Mouse (Mus musculus): ENCODE results near the gene Alpk1. TPM values are rescaled to one million over a fixed set of nuclear protein-coding genes. Genes with fewer than 3 reads are reported as not detected.

Gene Alpk1
- total RNA-seq, 2 experiments from 2014 or later = 1.4 to 1.6 TPM

DNA sequence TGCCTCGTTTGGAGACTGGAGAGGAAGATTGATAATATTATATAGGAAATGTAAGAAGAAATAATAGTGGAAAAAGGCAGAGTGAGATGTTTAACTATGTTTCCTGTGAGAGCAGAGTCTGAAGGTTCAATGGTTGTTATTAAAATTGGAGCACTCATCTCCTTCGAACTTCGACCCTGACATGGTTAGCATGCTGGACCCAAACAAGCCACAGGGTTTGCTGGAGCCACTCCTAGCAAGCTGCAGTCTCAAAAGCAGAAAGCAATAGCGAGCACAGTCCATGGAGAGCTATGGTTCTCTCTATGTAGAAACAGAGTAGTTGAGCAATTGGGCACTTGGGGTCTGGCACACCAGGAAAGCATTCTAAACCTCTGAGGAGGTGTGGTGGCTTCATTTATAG is 59.4 kb downstream of the Alpk1 start:
- intact Hi-C loops (cut with DNase I) = no loop called here
- no peak for DNase-seq
- no peak for TF ChIP-seq CTCF (IDR thresholded peaks at IDR 0.05)
- Histone ChIP-seq H3K27ac (no peak overlapping the region), H3K4me3 (no peak overlapping the region)

DNA sequence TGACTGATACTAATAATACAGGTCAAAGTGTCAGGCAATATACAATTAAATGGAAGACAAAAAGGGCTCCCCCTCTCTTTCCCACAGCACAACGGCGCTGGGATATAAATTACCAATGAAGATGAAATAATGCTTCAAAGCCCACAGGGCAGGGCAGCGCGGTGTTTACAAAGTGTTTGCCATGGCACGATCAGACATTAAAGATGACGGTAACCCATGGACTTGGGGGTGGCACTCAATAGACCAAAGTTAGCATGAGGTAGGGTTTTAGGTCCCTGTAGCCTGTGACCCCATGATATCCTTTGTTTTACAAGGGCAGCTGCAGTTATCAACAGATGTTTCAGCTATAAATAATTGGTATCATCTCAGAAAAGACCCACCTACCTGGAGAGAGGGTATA is 60.3 kb downstream of the Alpk1 start:
- Histone ChIP-seq H3K27ac (no peak overlapping the region), H3K4me3 (no peak overlapping the region)
- intact Hi-C loops (cut with DNase I) = no loop called here
- no peak for DNase-seq
- TF ChIP-seq CTCF (IDR thresholded peaks at IDR 0.05) = no peak

DNA sequence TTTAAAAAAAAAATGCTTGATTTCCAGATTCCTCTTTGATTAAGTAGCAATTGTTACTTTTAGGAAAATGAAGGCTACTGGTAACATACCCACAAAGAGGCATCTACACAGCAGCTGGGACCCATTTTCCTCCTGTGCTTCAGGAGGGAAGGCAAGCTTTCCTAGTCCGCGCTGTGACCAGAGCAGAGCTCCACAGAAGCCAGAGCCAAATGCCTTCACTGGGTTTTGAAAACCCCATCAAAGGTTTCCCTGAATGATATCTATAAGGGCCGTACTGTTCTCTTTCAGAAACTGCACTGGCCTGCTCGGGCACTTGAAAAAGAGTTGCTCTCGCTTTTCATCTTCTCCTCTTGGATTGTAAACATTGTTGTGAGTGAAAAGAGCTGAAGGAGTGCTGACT is 60.7 kb downstream of the Alpk1 start:
- Histone ChIP-seq H3K4me3 (no peak overlapping the region), H3K27ac (no peak overlapping the region)
- intact Hi-C loops (cut with DNase I) = no loop called here
- DNase-seq = no peak
- TF ChIP-seq CTCF (IDR thresholded peaks at IDR 0.05) = no peak

DNA sequence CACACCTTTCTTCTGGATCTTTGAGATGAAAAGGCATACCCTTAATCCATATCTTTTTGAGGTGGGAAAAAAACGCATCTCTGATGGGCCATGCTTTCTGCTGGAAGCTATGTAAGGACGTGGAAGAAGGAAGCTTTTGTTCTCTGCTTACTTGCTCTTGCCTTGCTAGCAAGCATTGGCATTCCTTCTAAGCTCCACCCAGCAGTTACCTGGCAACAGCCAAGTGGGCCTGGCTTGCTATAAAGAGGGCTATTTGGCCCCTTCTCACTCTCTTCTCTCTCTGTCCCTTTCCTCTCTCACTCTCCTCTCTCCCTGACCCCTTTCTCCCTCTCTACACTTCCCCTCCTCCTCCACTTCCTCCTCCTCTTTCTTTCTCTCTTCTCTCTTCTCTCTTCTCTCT is 63.6 kb downstream of the Alpk1 start:
- intact Hi-C loops (cut with DNase I) = no loop called here
- H3K4me3 ChIP-seq = no peak overlapping the region
- no peak for DNase-seq
- no peak overlapping the region for H3K27ac ChIP-seq
- no peak for TF ChIP-seq CTCF (IDR thresholded peaks at IDR 0.05)

DNA sequence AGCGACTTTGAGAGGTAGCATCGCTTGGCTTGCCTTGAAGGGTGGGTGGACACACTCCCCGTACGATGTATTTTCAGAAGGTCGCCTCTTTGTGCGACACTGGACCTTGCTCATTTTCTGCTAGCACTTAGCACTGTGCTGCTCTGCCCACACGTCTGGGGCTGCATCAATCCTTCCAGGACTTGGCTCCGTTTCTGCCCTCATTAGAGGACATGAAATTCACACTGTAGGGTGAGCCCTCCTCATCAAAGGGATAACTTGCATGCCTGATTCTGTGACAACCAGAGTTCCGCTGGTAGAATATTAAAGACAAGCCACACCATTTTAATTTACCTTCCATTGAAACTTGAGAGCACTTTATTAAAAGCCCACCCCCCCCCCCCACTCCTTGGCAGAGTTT is 67.2 kb downstream of the Alpk1 start:
- Histone ChIP-seq H3K4me3 (no peak overlapping the region), H3K27ac (no peak overlapping the region)
- DNase-seq = no peak
- TF ChIP-seq CTCF (IDR thresholded peaks at IDR 0.05) = no peak
- intact Hi-C loops (cut with DNase I) = no loop called here

DNA sequence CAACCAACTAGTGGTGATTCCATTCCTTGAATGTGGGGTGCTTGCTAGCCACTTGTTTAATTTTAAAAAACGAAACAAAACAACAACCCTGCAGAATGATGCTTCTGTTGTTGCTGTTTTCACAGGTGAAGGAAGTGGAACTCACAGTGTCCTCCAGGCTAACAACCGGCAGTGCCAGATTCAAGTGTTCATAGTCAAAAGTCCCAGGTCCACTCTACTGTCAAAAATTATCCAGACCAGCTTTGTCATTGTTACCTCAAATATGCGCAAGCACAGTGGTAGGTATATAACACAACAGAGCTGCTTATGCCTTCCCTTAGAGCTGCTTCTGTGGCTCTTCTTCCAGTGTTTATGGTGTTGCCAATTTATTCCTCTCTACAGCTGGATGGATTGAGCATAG is 68.8 kb downstream of the Alpk1 start:
- intact Hi-C loops (cut with DNase I) = no loop called here
- no peak overlapping the region for H3K27ac ChIP-seq
- H3K4me3 ChIP-seq = no peak overlapping the region
- DNase-seq = no peak
- TF ChIP-seq CTCF (IDR thresholded peaks at IDR 0.05) = no peak

DNA sequence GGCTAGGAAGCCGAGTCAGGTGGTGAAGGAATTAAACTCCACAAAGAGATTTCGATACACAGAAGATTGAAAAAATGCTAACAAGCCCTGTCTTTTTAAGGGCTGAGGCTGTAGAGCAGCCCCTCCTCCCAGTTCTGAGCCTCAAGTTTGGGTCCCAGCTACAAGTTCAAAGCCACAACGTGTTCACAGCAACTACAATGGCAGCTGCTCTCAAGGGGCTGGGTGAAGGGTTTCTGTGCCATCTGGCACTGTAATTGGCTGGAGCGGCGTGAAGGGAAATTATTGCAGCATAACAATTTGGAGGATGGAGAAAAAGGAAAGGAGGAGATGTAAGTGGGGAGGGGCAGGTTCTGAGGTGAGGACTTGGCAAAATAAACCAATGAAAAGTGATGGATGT is 73.2 kb downstream of the Alpk1 start:
- intact Hi-C loops (cut with DNase I) = no loop called here
- no peak for TF ChIP-seq CTCF (IDR thresholded peaks at IDR 0.05)

DNA sequence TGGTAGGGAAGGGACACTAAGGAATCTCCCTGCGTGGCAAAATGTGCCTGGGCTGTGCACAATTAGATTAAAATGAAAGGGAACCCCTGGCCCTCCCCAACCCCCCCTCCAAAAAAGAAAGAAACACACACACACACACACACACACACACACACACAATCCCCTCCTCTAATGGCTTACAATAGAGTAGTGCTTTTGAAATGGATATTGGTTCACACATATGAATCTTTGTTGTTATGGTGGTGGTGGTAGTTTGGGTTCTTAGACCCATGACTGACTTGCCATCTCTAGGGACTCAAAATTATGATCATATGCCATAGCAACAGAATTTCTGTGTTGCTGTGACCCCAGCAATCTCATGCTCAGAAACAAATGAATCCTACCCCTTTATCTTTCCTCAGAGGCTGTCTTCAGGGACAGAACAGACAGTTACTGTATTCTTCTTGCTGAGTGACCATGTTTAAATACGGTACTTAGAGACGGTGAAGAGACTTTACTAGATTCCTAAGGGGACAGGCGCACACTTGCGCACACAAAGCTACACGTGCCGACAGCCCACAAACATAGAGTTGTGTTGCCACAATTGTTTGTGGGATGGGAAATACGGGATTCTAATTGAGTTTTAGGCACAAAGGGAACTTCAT is 73.8 kb downstream of the Alpk1 start:
- intact Hi-C loops (cut with DNase I) = no loop called here
- Histone ChIP-seq H3K4me3 (no peak overlapping the region), H3K27ac (no peak overlapping the region)
- no peak for TF ChIP-seq CTCF (IDR thresholded peaks at IDR 0.05)
- no peak for DNase-seq

More for the DNA sequence above, 73.2 kb downstream of the Alpk1 start:
- no peak overlapping the region for H3K4me3 ChIP-seq
- H3K27ac ChIP-seq = no peak overlapping the region
- DNase-seq = no peak

DNA sequence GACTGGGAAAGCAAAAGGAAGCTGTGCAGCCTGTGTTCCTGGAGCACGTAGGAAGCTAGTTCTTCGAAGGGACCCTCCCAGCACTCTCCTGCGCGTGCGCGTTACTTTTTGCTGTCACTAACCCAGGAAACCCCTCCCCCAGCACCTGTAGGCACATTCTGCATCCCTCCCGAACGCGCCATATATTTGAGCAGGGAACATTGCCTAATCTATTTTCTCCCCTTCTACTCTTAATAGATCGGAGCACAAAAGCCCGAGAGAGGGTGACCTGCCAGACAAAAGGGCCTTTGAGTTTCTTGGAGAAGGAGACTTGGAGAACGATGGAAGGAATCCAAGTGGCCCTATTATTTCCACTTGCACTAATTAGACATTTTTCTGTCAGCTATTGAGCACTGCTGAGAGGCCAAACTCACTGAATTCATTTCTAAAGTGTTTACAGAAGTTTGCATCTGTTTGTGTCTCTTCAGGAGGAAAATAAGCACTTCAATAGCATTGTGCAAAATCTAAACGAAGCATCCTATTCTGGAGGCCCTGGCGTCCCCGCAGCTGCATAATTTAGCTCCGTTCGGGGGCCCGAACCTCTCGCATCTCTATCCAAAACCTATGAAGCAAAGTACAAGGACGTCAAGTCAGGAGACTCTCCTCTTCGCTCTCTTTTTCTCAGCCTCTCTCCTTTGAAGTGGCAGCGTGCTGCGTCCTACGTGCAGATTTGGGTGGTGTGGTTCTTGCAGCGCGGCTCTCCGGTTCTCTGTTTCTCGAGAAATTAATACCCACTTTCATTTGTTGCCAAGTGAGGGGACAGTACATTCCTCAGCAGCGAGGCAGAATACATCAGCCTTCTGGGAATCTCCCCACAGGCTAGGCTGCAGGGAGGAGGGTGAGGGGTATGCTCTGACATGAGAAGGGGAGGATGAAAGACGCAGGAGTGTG is 74.5 kb downstream of the Alpk1 start:
- intact Hi-C loops (cut with DNase I) = no loop called here
- TF ChIP-seq CTCF (IDR thresholded peaks at IDR 0.05) = no peak
- no peak for DNase-seq
- Histone ChIP-seq H3K4me3 (peak overlapping the region; percentile 19), H3K27ac (no peak overlapping the region)

DNA sequence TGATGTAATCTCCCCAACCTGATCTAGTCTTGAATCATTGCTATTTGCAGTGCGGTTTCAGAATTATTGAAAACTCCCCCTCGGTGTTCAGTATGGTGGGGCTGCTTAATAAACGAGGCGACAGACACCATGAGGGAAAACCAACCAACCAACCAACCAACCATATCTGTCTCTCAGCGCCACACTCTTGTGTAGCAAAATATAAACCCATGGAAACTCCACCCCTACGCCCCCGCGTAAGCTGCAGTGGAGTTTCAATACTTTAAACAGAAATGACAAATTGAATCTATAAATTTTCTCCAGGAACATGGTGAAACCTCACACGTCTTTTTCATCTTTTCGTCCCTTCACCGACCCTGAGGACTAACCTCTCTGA is 75.2 kb downstream of the Alpk1 start:
- H3K27ac ChIP-seq = no peak overlapping the region
- intact Hi-C loops (cut with DNase I) = no loop called here
- no peak overlapping the region for H3K4me3 ChIP-seq
- TF ChIP-seq CTCF (IDR thresholded peaks at IDR 0.05) = no peak
- no peak for DNase-seq

DNA sequence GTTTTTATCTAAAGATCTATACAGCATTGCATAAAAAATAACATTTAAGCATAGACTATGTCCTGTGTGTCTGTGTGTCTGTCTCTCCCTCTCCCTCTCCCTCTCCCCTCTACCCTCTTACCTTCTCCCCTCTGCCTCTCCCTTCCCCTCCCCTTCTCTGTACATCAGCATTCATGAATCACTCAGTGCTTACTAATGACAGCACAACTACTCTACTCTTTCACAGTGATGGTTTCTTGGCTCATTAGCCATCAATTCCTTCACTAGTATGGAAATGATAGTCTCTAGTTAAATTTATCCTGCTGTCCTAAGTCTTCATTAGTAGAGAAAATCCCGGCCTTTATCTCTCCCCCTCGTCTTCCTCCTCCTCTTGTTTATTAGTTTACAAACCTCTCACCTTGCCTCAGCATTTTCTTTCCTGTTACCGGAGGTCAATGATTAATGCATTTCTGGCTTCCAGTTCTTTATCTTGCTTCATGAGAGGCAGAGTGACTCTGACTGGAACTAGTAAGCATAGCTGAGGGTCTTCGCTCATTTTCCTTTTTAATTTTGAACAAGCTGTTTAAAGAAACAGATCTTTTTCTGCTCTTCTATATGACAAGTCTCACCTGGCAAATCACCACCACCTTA is 79.0 kb downstream of the Alpk1 start:
- Histone ChIP-seq H3K4me3 (no peak overlapping the region), H3K27ac (no peak overlapping the region)
- intact Hi-C loops (cut with DNase I) = no loop called here
- no peak for DNase-seq
- no peak for TF ChIP-seq CTCF (IDR thresholded peaks at IDR 0.05)

DNA sequence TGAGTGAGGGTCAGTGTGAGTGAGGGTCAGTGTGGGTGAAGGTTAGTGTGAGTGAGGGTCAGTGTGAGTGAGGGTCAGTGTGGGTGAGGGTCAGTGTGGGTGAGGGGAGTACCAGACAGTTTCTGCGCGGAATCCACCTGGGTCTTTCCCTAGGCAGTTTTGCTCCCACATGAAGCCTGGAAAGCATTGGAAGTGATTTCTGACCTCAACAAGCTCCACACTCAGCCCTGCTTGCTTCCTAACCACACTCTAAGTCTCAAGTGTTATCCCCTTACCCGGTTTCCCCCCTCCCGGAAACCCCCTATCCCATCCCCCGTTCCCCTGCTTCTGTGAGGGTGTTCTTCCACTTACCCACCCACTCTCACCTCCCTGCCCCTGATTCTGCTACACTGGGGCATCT is 81.7 kb downstream of the Alpk1 start:
- no peak overlapping the region for H3K4me3 ChIP-seq
- no peak for DNase-seq
- intact Hi-C loops (cut with DNase I) = no loop called here

DNA sequence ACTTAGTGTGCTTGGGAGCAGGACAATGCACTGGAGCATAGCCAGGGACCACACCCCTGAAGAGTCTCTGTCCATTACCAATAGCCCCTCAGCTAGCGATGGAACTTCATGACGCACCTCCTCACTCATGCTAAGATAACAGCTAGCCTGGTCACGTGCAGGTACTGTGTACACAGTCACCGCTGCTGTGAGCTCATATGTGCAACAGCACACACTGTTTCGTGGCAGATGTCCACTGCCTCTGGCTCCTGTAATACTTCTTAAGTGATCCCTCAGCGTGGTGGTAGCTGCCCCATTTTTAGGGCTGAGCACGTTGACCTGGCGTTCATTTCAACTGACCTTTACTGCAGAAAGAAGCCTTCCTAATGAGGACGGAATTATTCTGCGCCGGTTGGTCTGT is 83.8 kb downstream of the Alpk1 start:
- no peak for DNase-seq
- H3K4me3 ChIP-seq = no peak overlapping the region
- H3K27ac ChIP-seq = no peak overlapping the region
- intact Hi-C loops (cut with DNase I) = no loop called here
- no peak for TF ChIP-seq CTCF (IDR thresholded peaks at IDR 0.05)

More for the DNA sequence above, 81.7 kb downstream of the Alpk1 start:
- TF ChIP-seq CTCF (IDR thresholded peaks at IDR 0.05) = no peak
- H3K27ac ChIP-seq = no peak overlapping the region
